Mouse (Mus musculus) heart, postnatal 10 days (tissue): ENCODE data around the gene Exosc2. TPM values are rescaled to one million over a fixed set of nuclear protein-coding genes. Genes with fewer than 3 reads are reported as not detected.
A peak's percentile ranks its signal among the peaks of the same experiment; 100 is the strongest.

ENCODE experiments used
- DNase-seq, 2 experiments: peaks; one replicate each; pipeline ENCODE4 v3.0.0; 2021
- intact Hi-C: fragments of 180-260 bp; cut with DNase I; formaldehyde crosslinking; loops from one replicate; pipeline ENCODE4 v1.15.1; 2025
- total RNA-seq, 2 experiments: library from RNA; stranded (reverse); gene quantifications; 2 replicates each; pipeline ENCODE4 v1.2.3; 2021

The Exosc2 gene
- 10 to 100 TPM; 14.1 to 16.0 TPM for total RNA-seq

GRCm38 (mm10) chr2:31670551-31671035 lies at the start of gene Exosc2:
TSS of gene Exosc2 (plus strand) at chr2:31670715.
- peak; percentile 95 to 96 for DNase-seq

GRCm38 (mm10) chr2:31633531-31633930 lies 37.0 kb upstream of the Exosc2 start:
- no peak for DNase-seq
- intact Hi-C loops: no loop called here

More at GRCm38 (mm10) chr2:31670551-31671035, at the start of gene Exosc2:
- intact Hi-C loops: no loop called here

- intact Hi-C loops: no loop called here
- no peak for DNase-seq
Measured at GRCm38 (mm10) chr2:31635281-31636137, 35.0 kb upstream of the Exosc2 start.

DNA sequence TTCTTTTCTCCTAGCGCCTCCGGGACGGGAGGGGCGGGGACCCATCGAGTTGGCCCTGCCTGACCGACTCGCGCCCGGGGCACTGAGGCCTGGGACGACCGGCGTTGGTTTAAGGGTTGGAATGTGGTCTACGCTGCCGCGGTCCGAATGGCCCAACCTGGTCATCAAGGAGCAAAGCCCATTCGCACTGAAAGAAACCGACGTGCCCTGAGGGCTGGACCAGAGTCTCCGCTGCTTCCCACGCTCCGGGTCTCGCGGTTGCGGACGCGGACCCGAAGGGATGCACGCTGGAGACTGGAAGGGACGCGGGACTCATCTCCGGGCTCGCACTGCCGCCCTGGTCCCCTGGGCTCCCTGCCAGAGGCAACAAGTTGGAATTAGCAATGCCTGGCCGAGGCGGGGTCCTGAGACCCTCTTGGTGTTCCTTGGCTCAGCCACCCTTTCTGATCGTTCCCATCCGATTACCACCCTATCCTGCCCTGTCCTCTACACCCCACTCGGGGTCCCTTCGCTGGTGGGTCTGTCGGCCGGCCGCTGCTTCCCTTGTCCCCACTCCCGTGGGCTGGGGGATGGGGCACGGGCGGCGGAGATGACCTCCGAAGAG lies 34.3 kb upstream of the Exosc2 start:
- DNase-seq: peak in 1 of 2 experiments; percentile 19
- intact Hi-C loops: no loop called here

DNA sequence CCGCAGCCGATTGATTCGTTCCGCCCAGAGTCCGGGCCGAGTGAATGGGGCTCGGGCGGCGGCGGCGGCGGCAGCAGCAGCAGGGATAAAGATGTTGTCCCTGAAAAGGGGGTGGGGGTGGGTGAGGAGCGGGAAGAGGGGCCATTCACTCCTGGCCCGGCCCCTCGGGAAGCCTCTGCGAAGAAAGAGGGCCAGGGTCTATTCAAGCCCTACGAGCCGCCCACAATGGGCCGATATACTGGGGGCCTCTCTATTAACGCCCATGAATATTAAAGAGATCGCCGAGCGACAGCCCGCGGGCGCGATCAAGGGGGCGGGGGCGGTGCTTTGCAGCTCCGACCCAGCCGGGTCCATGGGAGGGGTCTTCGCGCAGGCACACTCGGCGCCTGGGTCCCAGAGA lies 33.8 kb upstream of the Exosc2 start:
- no peak for DNase-seq
- intact Hi-C loops: no loop called here

DNA sequence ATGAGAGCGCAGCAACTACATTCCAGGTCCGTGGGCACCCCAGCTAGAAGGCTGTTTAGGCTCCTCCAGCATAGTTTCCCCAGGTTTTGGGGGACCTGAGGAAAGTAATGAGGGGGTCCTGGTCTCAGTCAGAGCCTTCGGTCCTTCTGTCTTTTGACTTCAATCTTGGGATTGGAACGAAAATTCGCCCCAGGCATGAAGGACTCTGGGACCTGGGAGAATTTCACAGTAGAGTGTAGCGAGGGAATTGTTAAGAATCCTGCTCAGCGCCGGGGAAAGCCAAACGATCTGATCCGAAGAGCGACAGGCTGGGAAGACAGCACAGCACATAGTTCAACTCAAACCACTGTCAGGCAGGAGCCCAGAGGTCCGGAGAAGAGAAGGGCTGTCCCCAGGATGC lies 33.2 kb upstream of the Exosc2 start:
- DNase-seq: no peak
- intact Hi-C loops: no loop called here

- intact Hi-C loops: no loop called here
- peak in 1 of 2 experiments; percentile 35 for DNase-seq
Measured at GRCm38 (mm10) chr2:31637807-31638206, 32.7 kb upstream of the Exosc2 start.

- intact Hi-C loops: no loop called here
- no peak for DNase-seq
Measured at GRCm38 (mm10) chr2:31638581-31639465, 31.7 kb upstream of the Exosc2 start.

DNA sequence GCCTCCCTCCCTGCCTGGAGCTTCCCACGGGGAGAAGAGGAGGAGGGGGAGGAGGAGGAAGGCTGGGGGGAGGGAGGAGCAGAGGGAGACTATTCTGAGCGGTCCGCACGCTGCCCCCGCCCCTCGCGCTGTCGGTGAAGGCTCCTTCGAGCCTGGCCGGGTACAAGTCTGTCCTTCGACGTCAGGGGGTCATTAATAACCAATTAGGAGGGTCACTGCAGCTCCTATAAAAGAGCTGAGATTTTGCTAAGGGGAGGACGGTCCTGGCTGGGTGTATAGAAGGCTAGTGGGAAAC lies 31.1 kb upstream of the Exosc2 start:
- no peak for DNase-seq
- intact Hi-C loops: no loop called here

DNA sequence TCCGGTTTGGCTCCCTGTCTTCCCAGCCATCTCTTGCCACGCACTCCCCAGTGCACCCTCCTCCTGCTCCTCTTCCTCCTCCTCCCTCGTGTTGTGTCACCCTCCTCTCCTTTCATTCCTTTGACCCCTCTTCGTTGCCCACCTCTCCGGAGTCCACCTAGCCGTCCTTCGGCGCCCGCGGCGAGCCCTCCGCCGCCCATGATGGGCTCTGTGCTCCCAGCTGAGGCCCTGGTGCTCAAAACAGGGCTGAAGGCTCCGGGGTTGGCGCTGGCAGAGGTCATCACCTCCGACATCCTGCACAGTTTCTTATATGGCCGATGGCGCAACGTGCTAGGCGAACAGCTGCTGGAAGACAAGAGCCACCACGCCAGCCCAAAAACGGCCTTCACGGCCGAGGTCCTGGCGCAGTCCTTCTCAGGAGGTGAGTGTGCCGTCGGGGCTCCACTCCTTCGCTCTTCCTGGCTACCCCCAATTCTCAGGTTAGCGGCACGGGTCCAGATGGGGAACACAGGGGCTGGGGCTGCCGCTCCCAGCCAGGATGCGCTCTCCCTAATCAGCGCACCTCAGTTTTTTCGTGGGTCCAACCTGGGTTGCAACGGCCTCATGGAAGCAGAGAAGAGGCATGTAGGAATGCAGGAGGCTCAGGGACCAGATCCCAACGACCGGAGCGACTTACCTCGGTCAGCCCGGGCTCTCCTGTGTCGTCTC lies 30.5 kb upstream of the Exosc2 start, which contains the start of gene Prdm12:
Gene Prdm12 (plus strand): TSS at position 137 of the 708 bp plus-strand sequence.
- intact Hi-C loops: no loop called here
- no peak for DNase-seq

- DNase-seq: peak in 1 of 2 experiments; percentile 20
- intact Hi-C loops: no loop called here
Measured at GRCm38 (mm10) chr2:31640609-31641507, 29.7 kb upstream of the Exosc2 start.

GRCm38 (mm10) chr2:31641508-31641830 lies 29.0 kb upstream of the Exosc2 start:
- no peak for DNase-seq
- intact Hi-C loops: no loop called here

GRCm38 (mm10) chr2:31641929-31642328 lies 28.6 kb upstream of the Exosc2 start:
- intact Hi-C loops: no loop called here
- DNase-seq: no peak

GRCm38 (mm10) chr2:31653971-31654853 lies 16.3 kb upstream of the Exosc2 start:
- peak in 1 of 2 experiments; percentile 22 for DNase-seq
- intact Hi-C loops: no loop called here

DNA sequence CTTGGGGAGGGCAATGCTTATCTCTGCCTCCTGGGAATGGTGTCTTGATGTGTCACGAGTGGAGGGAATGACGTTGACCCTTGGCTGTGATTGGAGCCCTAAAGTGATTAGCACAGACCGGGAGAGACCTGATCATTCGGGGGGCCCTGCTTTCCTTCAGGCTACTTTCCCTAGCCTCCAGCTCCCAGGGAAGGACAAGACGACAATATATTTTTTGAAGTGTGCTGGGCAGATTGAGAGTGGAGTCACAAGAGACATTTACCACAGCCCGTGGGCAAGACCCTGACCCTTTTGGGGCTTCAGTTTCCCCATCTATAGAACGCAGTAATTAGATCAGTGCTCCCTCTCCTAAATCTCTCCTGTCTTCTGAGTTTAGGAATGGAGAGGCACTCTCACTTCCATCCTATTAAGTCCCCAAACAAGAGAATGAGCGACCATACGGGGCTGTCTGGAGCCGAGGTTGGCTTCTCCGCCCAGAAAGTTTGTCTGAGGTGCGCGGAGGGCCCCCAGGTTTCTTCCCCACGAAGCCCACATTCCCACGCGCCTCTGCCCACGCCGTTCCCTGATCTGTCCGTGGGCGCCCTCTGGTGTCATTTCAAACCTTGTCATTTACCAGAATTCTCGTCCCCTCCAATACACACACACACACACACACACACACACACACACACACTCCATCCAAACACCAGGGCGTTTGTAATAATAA lies 15.5 kb upstream of the Exosc2 start:
- DNase-seq: peak; percentile 55 to 78
- intact Hi-C loops: loop anchor here (1.0 kb wide), 1 partner anchor 172 kb away; no protein-coding TSS in a partner anchor

- intact Hi-C loops: no loop called here
- DNase-seq: no peak
Measured at GRCm38 (mm10) chr2:31656374-31656773, 14.1 kb upstream of the Exosc2 start.

DNA sequence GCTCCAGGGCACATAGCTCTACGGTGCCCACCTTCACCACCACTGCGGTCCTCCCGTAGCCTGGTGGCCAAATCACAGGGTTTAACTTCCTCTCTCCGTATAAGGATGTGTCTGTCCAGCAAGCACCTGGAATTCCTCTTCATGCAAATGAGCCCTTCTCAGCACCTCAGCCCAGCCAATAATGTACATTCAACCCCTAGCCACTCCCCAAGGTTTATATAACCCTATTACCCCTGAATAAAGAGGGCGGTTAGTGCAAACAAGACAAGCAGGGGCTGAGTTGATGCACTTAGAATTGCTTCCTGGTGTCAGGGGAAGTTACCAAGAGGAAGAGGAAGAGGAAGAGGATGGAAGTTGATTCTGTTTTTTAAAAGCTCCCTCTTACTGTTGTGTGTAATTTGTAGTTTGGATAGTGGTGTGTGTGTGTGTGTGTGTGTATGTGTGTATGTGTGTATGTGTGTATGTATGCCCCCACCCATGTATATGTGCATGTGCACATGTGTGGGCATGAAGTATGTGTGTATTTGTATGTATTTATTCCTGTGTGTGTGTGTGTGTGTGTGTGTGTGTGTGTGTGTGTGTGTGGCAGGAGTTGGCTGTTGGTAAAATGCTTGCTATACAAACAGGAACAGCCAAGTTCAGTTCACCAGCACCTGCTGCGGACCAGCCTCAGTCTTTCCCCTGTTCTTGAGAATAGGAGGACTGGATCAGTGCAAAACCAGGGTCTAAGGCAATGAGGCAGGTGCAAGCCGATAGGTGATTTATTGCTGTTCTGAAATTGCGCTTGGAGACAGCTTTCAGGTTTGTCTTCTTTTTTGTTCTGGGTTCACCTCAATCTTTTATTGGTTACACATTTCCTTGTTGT lies 7.3 kb upstream of the Exosc2 start:
- DNase-seq: no peak

More for the DNA sequence above, 7.3 kb upstream of the Exosc2 start:
- intact Hi-C loops: no loop called here
